Mouse (Mus musculus) ES-Bruce4 (cell line): ENCODE results near the gene Rxra.

Experiments
- CTCF ChIP-seq: IDR thresholded peaks from one replicate; pipeline ENCODE4 v1.8.1; 2011; ENCODE audit warnings: low read depth, low read length
- EP300 ChIP-seq: IDR thresholded peaks from 2 replicates; pipeline ENCODE4 v1.6.1; 2011; ENCODE audit warnings: low read depth, low read length; ENCODE audit not compliant: insufficient read depth
- POLR2A ChIP-seq: IDR thresholded peaks from one replicate; pipeline ENCODE4 v1.8.1; 2011; ENCODE audit warnings: low read length; ENCODE audit not compliant: insufficient read depth

DNA sequence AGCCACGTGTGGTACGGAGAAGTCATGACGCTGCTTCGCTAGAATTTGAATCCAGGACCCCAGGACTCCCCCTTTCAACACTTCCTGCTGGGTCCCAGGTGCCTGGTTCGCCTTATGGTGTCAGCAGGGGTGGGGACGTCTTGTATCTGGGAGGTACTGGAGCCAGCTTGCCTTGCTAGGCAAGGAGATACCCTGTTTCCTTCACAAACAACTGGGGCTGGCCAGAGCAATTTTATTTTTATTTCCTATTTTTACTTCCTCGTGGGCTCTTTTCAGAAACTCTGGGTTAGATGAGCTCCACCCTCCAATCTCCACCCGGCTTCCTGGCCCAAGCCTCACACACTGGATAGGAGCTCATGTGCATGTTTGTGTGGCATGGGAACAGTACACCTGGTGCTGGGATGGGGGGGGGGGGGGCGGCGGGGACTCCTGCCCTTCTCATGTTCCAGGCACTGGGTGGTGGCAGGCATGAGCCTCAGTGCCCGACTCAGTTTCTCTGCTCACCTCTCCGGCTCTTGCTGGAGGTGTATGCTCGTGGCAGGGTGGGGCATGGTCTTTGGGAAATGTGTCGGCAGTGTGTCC, 15.0 kb downstream of the Rxra start:
- no peak for TF ChIP-seq CTCF
- TF ChIP-seq EP300 = no peak
- no peak for TF ChIP-seq POLR2A
